ENCODE assay signal across 9 mouse cellular contexts in genomic region chr2:25292856-25293255, GRCm38 (mm10). TPM values are rescaled to one million over a fixed set of nuclear protein-coding genes. Genes with fewer than 3 reads are reported as not detected.
DNase-seq lines count a peak whose midpoint lies in the region; ATAC-seq and TF ChIP-seq lines count a peak whose summit lies in the region.
"Had no signal": no experiment of that assay in that cellular context is flagged by ENCODE, and none has a peak within 500 bp of the region (broad histone marks: within the 10 kb centered on the region; RNA-seq: fewer than 3 reads in every experiment).

No protein-coding gene starts in this region.

- peaks cover 96% of the 10 kb centered on the region for H3K27me3 ChIP-seq in forebrain, embryonic 10.5 days (ENCODE audit: poor library complexity, severe bottlenecking)
- peaks cover 98% of the 10 kb centered on the region for H3K27me3 ChIP-seq in forebrain, embryonic 12.5 days
- peaks cover 78% of the 10 kb centered on the region for H3K27me3 ChIP-seq in E14TG2a.4 (ENCODE audit: insufficient read depth, low read length)
- peaks cover 50% of the 10 kb centered on the region for H3K27me3 ChIP-seq in lung, embryonic 16.5 days (ENCODE audit: control insufficient read depth, insufficient read depth, low read depth, low read length)
- H3K27me3 ChIP-seq in small intestine, adult 2 months (ENCODE audit: control insufficient read depth, insufficient read depth, low read length) = peaks cover 10% of the 10 kb centered on the region

- peak; percentile 86 for TF ChIP-seq CTCF in E14TG2a.4 (conservative IDR thresholded peaks at IDR 0.05; ENCODE audit: low read length)
- peak; percentile 96; the same call in 1 of the 2 replicates for TF ChIP-seq CTCF in small intestine, adult 2 months (IDR thresholded peaks at IDR 0.05; ENCODE audit: extremely low read depth, insufficient read length, insufficient replicate concordance, low read depth, low read length)

- H3K9ac ChIP-seq in forebrain, embryonic 12.5 days = no peak overlapping the region
- no peak overlapping the region for H3K9ac ChIP-seq in lung, embryonic 16.5 days (ENCODE audit: low read length)

- peak; percentile 82 for DNase-seq in forebrain, embryonic 10.5 days (ENCODE audit: extremely low spot score, low spot score)
- DNase-seq in cerebellum, adult 18-20 months = peak; percentile 78 to 87
- peak; percentile 41 for DNase-seq in gastrocnemius, postnatal 25 days
- peak; percentile 68 for DNase-seq in kidney, adult 9 months

- H3K4me1 ChIP-seq in forebrain, embryonic 10.5 days = peaks cover 33% of the 10 kb centered on the region
- peaks cover 19% of the 10 kb centered on the region for H3K4me1 ChIP-seq in forebrain, embryonic 12.5 days
- peaks cover 80% of the 10 kb centered on the region for H3K4me1 ChIP-seq in E14TG2a.4 (replicated peaks; ENCODE audit: low read depth, low read length)
- H3K4me1 ChIP-seq in lung, embryonic 16.5 days (replicated peaks; ENCODE audit: control insufficient read depth, insufficient read depth, low read length) = peaks cover 15% of the 10 kb centered on the region; the same call in 1 of the 2 replicates
- peaks cover 33% of the 10 kb centered on the region for H3K4me1 ChIP-seq in small intestine, adult 2 months (ENCODE audit: control insufficient read depth, insufficient read depth, insufficient read length, low read length)

- no peak for ATAC-seq in forebrain, embryonic 12.5 days (ENCODE audit: low FRiP score)
- 0 out of 2 replicates have a peak, but pooled peaks have one; percentile 15 for ATAC-seq in lung, embryonic 16.5 days (ENCODE audit: low read depth)

- 0% methylated on average over 1 of the region's 1 CpGs for WGBS in forebrain, embryonic 10.5 days
- 6% methylated on average over 1 of the region's 1 CpGs for WGBS in forebrain, embryonic 12.5 days
- WGBS in lung, embryonic 16.5 days = 0% methylated on average over 1 of the region's 1 CpGs
- 0% methylated on average over 1 of the region's 1 CpGs for WGBS in small intestine, adult 2 months

- no peaks in the 10 kb centered on the region for H3K9me3 ChIP-seq in forebrain, embryonic 10.5 days
- H3K9me3 ChIP-seq in forebrain, embryonic 12.5 days = no peaks in the 10 kb centered on the region
- no peaks in the 10 kb centered on the region for H3K9me3 ChIP-seq in E14TG2a.4 (ENCODE audit: low read length)
- H3K9me3 ChIP-seq in lung, embryonic 16.5 days (ENCODE audit: control insufficient read depth, low read length) = no peaks in the 10 kb centered on the region

- H3K4me3 ChIP-seq in forebrain, embryonic 10.5 days = peak overlapping the region; percentile 42; the same call in 1 of the 2 replicates
- H3K4me3 ChIP-seq in forebrain, embryonic 12.5 days (replicated peaks) = no peak overlapping the region
- H3K4me3 ChIP-seq in E14TG2a.4 (replicated peaks; ENCODE audit: low read length) = peak overlapping the region; percentile 78
- H3K4me3 ChIP-seq in lung, embryonic 16.5 days (ENCODE audit: low read length) = no peak overlapping the region
- peak overlapping the region; percentile 67 for H3K4me3 ChIP-seq in small intestine, adult 2 months (ENCODE audit: low read depth, low read length)

- H3K4me2 ChIP-seq in forebrain, embryonic 12.5 days = no peak overlapping the region
- H3K4me2 ChIP-seq in lung, embryonic 16.5 days (ENCODE audit: low read depth, low read length) = no peak overlapping the region

- 0 out of 2 replicates have a peak, but pooled peaks have one; percentile 26 for TF ChIP-seq POLR2A in small intestine, adult 2 months (IDR thresholded peaks at IDR 0.05; ENCODE audit: low read depth, low read length)

- H3K36me3 ChIP-seq in forebrain, embryonic 10.5 days (replicated peaks) = no peaks in the 10 kb centered on the region
- H3K36me3 ChIP-seq in forebrain, embryonic 12.5 days (replicated peaks) = no peaks in the 10 kb centered on the region
- H3K36me3 ChIP-seq in E14TG2a.4 (ENCODE audit: insufficient read depth, low read length) = peaks cover 44% of the 10 kb centered on the region
- H3K36me3 ChIP-seq in lung, embryonic 16.5 days (ENCODE audit: control insufficient read depth, insufficient read depth, low read length) = no peaks in the 10 kb centered on the region
- no peaks in the 10 kb centered on the region for H3K36me3 ChIP-seq in small intestine, adult 2 months (ENCODE audit: control insufficient read depth, insufficient read depth, low read length)

- H3K27ac ChIP-seq in forebrain, embryonic 10.5 days = no peak overlapping the region
- no peak overlapping the region for H3K27ac ChIP-seq in forebrain, embryonic 12.5 days
- H3K27ac ChIP-seq in lung, embryonic 16.5 days (ENCODE audit: low read length) = no peak overlapping the region
- no peak overlapping the region for H3K27ac ChIP-seq in small intestine, adult 2 months (ENCODE audit: insufficient read depth, low read depth, low read length)

RNA-seq across cellular contexts. Expression of gene Lrrc26, which starts 3.1 kb away (rescaled TPM):
- polyA plus RNA-seq in forebrain, embryonic 10.5 days (2016; fragmentation: Nextera tagmentation; extraction: Ambion mirVana) = not detected in 2 replicates
- not detected in 2 replicates for polyA plus RNA-seq in forebrain, embryonic 12.5 days (2016; fragmentation: Nextera tagmentation; extraction: Ambion mirVana)
- total RNA-seq in gastrocnemius, postnatal 25 days (2021) = not detected
- 6.7 and 9.4 TPM in 2 replicates for polyA plus RNA-seq in lung, embryonic 16.5 days (2015; fragmentation: Nextera tagmentation; extraction: Ambion mirVana)
- polyA plus RNA-seq in small intestine, adult 2 months (2012; rRNA removed) = 49.7 and 138 TPM in 2 replicates
- polyA plus RNA-seq: liver, embryonic 16.5 days had no signal

RNA-seq across cellular contexts. Expression of gene Tmem210, which starts 4.9 kb away (rescaled TPM):
- not detected in 2 replicates for polyA plus RNA-seq in forebrain, embryonic 10.5 days (2016; fragmentation: Nextera tagmentation; extraction: Ambion mirVana)
- polyA plus RNA-seq in forebrain, embryonic 12.5 days (2016; fragmentation: Nextera tagmentation; extraction: Ambion mirVana) = not detected in 2 replicates
- total RNA-seq in gastrocnemius, postnatal 25 days (2021) = not detected
- not detected in 2 replicates for polyA plus RNA-seq in lung, embryonic 16.5 days (2015; fragmentation: Nextera tagmentation; extraction: Ambion mirVana)
- polyA plus RNA-seq in small intestine, adult 2 months (2012; rRNA removed) = not detected in 2 replicates
- polyA plus RNA-seq: liver, embryonic 16.5 days had no signal

RNA-seq across cellular contexts. Expression of gene Anapc2, which starts 20.6 kb away (rescaled TPM):
- polyA plus RNA-seq in forebrain, embryonic 10.5 days (2016; fragmentation: Nextera tagmentation; extraction: Ambion mirVana) = 136 and 142 TPM in 2 replicates
- polyA plus RNA-seq in forebrain, embryonic 12.5 days (2016; fragmentation: Nextera tagmentation; extraction: Ambion mirVana) = 134 and 141 TPM in 2 replicates
- total RNA-seq in gastrocnemius, postnatal 25 days (2021) = 10 to 100 TPM; 27.0 to 27.3 TPM
- polyA plus RNA-seq in lung, embryonic 16.5 days (2015; fragmentation: Nextera tagmentation; extraction: Ambion mirVana) = 136 and 137 TPM in 2 replicates
- polyA plus RNA-seq in small intestine, adult 2 months (2012; rRNA removed) = 31.0 and 71.6 TPM in 2 replicates

RNA-seq across cellular contexts. Expression of gene Ssna1, which starts 20.6 kb away (rescaled TPM):
- 231 and 247 TPM in 2 replicates for polyA plus RNA-seq in forebrain, embryonic 10.5 days (2016; fragmentation: Nextera tagmentation; extraction: Ambion mirVana)
- polyA plus RNA-seq in forebrain, embryonic 12.5 days (2016; fragmentation: Nextera tagmentation; extraction: Ambion mirVana) = 207 and 224 TPM in 2 replicates
- 10 to 100 TPM; 31.6 to 33.0 TPM for total RNA-seq in gastrocnemius, postnatal 25 days (2021)
- polyA plus RNA-seq in lung, embryonic 16.5 days (2015; fragmentation: Nextera tagmentation; extraction: Ambion mirVana) = 219 and 232 TPM in 2 replicates
- 40.7 and 55.9 TPM in 2 replicates for polyA plus RNA-seq in small intestine, adult 2 months (2012; rRNA removed)

RNA-seq across cellular contexts. Expression of gene Grin1, which starts 26.1 kb away (rescaled TPM):
- 0.87 and 1.3 TPM in 2 replicates for polyA plus RNA-seq in forebrain, embryonic 10.5 days (2016; fragmentation: Nextera tagmentation; extraction: Ambion mirVana)
- polyA plus RNA-seq in forebrain, embryonic 12.5 days (2016; fragmentation: Nextera tagmentation; extraction: Ambion mirVana) = 2.2 and 5.6 TPM in 2 replicates
- under 1 TPM in 1 of 2 experiments, not detected in 1; 0.08 TPM for total RNA-seq in gastrocnemius, postnatal 25 days (2021)
- 0.44 and 0.84 TPM in 2 replicates for polyA plus RNA-seq in lung, embryonic 16.5 days (2015; fragmentation: Nextera tagmentation; extraction: Ambion mirVana)
- 0.34 and 0.63 TPM in 2 replicates for polyA plus RNA-seq in small intestine, adult 2 months (2012; rRNA removed)

Comparison
In these comparisons a context has a peak if more than half of its experiments do, and no peak if none do; other contexts are left out.
1. H3K4me3 ChIP-seq: peak in forebrain, embryonic 10.5 days (single experiment), E14TG2a.4 (single experiment) and small intestine, adult 2 months (single experiment); none in forebrain, embryonic 12.5 days (single experiment) and lung, embryonic 16.5 days (single experiment).
2. Peak in every context shown above with its lines, with median percentiles within 50 percentile points of each other: DNase-seq.